Mouse (Mus musculus) cerebellum, adult 2 months (tissue): ENCODE results near the gene Pop5.

Experiments
- CTCF ChIP-seq: fragments of 200-500 bp; IDR thresholded peaks from 2 replicates; pipeline ENCODE4 v1.5.1; 2011; ENCODE audit warnings: low read depth, mild to moderate bottlenecking, control low read depth, low read length, moderate library complexity, borderline replicate concordance; ENCODE audit not compliant: insufficient read depth
- POLR2A ChIP-seq: fragments of 200-500 bp; IDR thresholded peaks from 2 replicates; pipeline ENCODE4 v1.6.1; 2011; ENCODE audit warnings: low read length, control low read depth, borderline replicate concordance; ENCODE audit not compliant: insufficient read depth

- no peak; the same call in 1 of the 2 replicates for TF ChIP-seq POLR2A
- TF ChIP-seq CTCF: 0 out of 2 replicates have a peak, but pooled peaks have one; percentile 22
Observed at GRCm38 (mm10) chr5:115193669-115194625, 41.7 kb upstream of the Pop5 start, which contains the start of gene Cabp1.
